Mouse (Mus musculus) ES-Bruce4 (cell line): ENCODE data around the gene Sgcd.

Source experiments
- EP300 ChIP-seq: IDR thresholded peaks from 2 replicates; pipeline ENCODE4 v1.6.1; 2011; ENCODE audit warnings: low read depth, low read length; ENCODE audit not compliant: insufficient read depth
- POLR2A ChIP-seq: IDR thresholded peaks from one replicate; pipeline ENCODE4 v1.8.1; 2011; ENCODE audit warnings: low read length; ENCODE audit not compliant: insufficient read depth

DNA sequence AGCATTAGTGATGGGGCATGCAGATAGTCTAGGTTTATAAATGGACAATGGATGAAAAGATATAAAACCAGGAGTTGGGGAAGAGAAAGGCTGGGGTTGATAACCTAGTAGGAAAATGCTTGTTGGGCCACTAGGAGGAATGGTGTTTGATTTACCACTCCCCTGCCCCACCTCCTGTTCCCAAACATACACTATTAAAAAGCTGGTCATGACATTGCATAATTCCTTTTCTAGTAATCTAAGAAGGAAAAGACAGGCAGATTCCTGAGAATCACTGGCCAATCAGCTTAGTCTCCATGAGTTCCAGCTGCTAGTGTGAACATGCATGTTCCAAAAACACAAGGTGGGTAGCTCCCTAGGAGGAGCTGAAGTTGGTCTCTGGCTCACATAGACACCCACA, 683.2 kb downstream of the Sgcd start:
- no peak for TF ChIP-seq POLR2A
- TF ChIP-seq EP300, result no peak
